ENCODE assay signal across 8 mouse cellular contexts in the genomic region with DNA sequence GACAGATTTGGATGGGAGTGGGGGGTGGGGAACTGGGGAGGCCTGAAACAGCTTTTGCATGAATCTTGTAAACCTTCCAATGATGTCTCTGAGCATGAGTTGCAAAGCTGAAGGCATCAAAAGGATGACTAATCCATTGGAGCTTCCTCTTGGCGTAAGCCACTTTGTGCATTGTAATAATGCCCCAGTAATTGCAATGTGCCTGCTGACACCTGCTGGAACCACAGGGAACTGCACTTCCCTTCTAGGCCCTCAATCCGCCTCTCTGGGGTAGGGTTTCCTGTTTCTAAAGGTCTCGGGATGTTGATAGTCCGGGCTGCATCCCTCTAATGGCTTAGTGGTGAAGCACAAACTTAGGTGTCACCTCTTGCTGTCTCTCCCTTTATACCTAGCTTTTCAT. TPM values are rescaled to one million over a fixed set of nuclear protein-coding genes. Genes with fewer than 3 reads are reported as not detected.
DNase-seq lines count a peak whose midpoint lies in the region; TF ChIP-seq lines count a peak whose summit lies in the region.

No protein-coding gene starts in this region.

- no peaks in the 10 kb centered on the region for H3K4me1 ChIP-seq in bone marrow, adult 2 months (ENCODE audit: control insufficient read depth, insufficient read depth, low read length)
- peaks cover 29% of the 10 kb centered on the region for H3K4me1 ChIP-seq in megakaryocyte, embryonic 14.5 days

- DNase-seq in gastrocnemius, adult 2 months, result peak; percentile 26
- no peak for DNase-seq in gastrocnemius, postnatal 25 days
- peak; percentile 60 to 66 for DNase-seq in B cell, adult 2 months
- no peak for DNase-seq in layer of hippocampus, postnatal 36 days
- no peak for DNase-seq in left cerebral cortex, adult 8-10 months (ENCODE audit: low spot score in 2 of 2)
- no peak for DNase-seq in right cerebral cortex, adult 18-20 months

- intact Hi-C loops in gastrocnemius, adult 2 months (cut with DNase I), result no loop called here

- no peaks in the 10 kb centered on the region for H3K36me3 ChIP-seq in megakaryocyte, embryonic 14.5 days (replicated peaks; ENCODE audit: low read length)

- no peak overlapping the region for H3K27ac ChIP-seq in gastrocnemius, adult 2 months
- no peak overlapping the region for H3K27ac ChIP-seq in bone marrow, adult 2 months (ENCODE audit: control insufficient read depth, insufficient read depth, low read depth, low read length, poor library complexity)

- peaks cover 33% of the 10 kb centered on the region for H3K27me3 ChIP-seq in megakaryocyte, embryonic 14.5 days (replicated peaks)

- no peak overlapping the region for H3K4me3 ChIP-seq in gastrocnemius, adult 2 months
- no peak overlapping the region for H3K4me3 ChIP-seq in bone marrow, adult 2 months (replicated peaks; ENCODE audit: control insufficient read depth, low read depth, low read length)
- peak overlapping the region; percentile 31 for H3K4me3 ChIP-seq in megakaryocyte, embryonic 14.5 days (replicated peaks)

- peak; percentile 66 for TF ChIP-seq CTCF in gastrocnemius, adult 2 months (IDR thresholded peaks at IDR 0.05)
- TF ChIP-seq CTCF in bone marrow, adult 2 months (IDR thresholded peaks at IDR 0.05; ENCODE audit: control insufficient read depth, insufficient read depth, low read length), result peak; percentile 80

- 24% methylated on average over 4 of the region's 4 CpGs for WGBS in bone marrow, adult 2 months

- peaks cover 28% of the 10 kb centered on the region for H3K9me3 ChIP-seq in megakaryocyte, embryonic 14.5 days

- no peak for TF ChIP-seq POLR2A in bone marrow, adult 2 months (IDR thresholded peaks at IDR 0.05; ENCODE audit: borderline replicate concordance, control insufficient read depth, low read depth, low read length)

RNA-seq across cellular contexts. Expression of a gene that starts 52.3 kb away (rescaled TPM):
- 10 to 100 TPM; 25.2 to 28.8 TPM for total RNA-seq in gastrocnemius, adult 2 months (2021)
- total RNA-seq in gastrocnemius, postnatal 25 days (2021), result 10 to 100 TPM; 23.5 to 27.0 TPM
- 25.0 and 26.0 TPM in 2 replicates for polyA plus RNA-seq in bone marrow, adult 2 months (2011; ENCODE audit: insufficient read depth, insufficient read length, low replicate concordance, missing spikeins)
- 0.51 and 10.1 TPM in 2 replicates for polyA plus RNA-seq in megakaryocyte, embryonic 14.5 days (2012; ENCODE audit: insufficient read depth, low replicate concordance)
- 100 to 1,000 TPM; 104 to 108 TPM for total RNA-seq in layer of hippocampus, postnatal 36 days (2021)
- 10 to 100 TPM; 81.7 to 96.1 (median 89.0) TPM for total RNA-seq in left cerebral cortex, adult 8-10 months (2022)

Comparison
In these comparisons a context has a peak if more than half of its experiments do, and no peak if none do; other contexts are left out.
1. DNase-seq: peak in gastrocnemius, adult 2 months (single experiment) and B cell, adult 2 months (2 of 2); none in gastrocnemius, postnatal 25 days (single experiment), layer of hippocampus, postnatal 36 days (0 of 2), left cerebral cortex, adult 8-10 months (0 of 2) and right cerebral cortex, adult 18-20 months (single experiment).